Mouse (Mus musculus): ENCODE measurements around the gene Prelid3b. TPM values are rescaled to one million over a fixed set of nuclear protein-coding genes. Genes with fewer than 3 reads are reported as not detected.
A peak's percentile ranks its signal among the peaks of the same experiment; 100 is the strongest.

Prelid3b gene
- polyA plus RNA-seq, 1 experiment from 2014 or later = 109 TPM

GRCm38 (mm10) chr2:174441898-174442297, 31.0 kb downstream of the Prelid3b start:
- Histone ChIP-seq H3K9ac (ENCODE audit: low read depth, low read length) (no peak overlapping the region), H3K4me1 (replicated peaks; ENCODE audit: control insufficient read depth, insufficient read depth, low read length) (peaks cover under 1% of the 10 kb centered on the region; the same call in 1 of the 2 replicates), H3K36me3 (ENCODE audit: control insufficient read depth, insufficient read depth) (no peaks in the 10 kb centered on the region; the same call in 1 of the 2 replicates), H3K9me3 (ENCODE audit: control insufficient read depth) (no peaks in the 10 kb centered on the region), H3K27ac (ENCODE audit: low read depth, low read length) (no peak overlapping the region), H3K4me3 (ENCODE audit: low read depth, low read length) (no peak overlapping the region), H3K4me2 (replicated peaks; ENCODE audit: low read depth) (peak overlapping the region; percentile 21; the same call in 1 of the 2 replicates), H3K27me3 (replicated peaks; ENCODE audit: control insufficient read depth, insufficient read depth, low read length) (no peaks in the 10 kb centered on the region)
- TF ChIP-seq CTCF (IDR thresholded peaks at IDR 0.05; ENCODE audit: low read depth) = no peak
- ATAC-seq = no peak
- 53% methylated on average over 4 of the region's 4 CpGs for WGBS

- 73% methylated on average over 9 of the region's 9 CpGs for WGBS
- TF ChIP-seq CTCF (IDR thresholded peaks at IDR 0.05; ENCODE audit: low read depth) = no peak
- Histone ChIP-seq H3K9ac (ENCODE audit: low read depth, low read length) (no peak overlapping the region), H3K9me3 (ENCODE audit: control insufficient read depth) (no peaks in the 10 kb centered on the region), H3K27me3 (replicated peaks; ENCODE audit: control insufficient read depth, insufficient read depth, low read length) (no peaks in the 10 kb centered on the region), H3K27ac (ENCODE audit: low read depth, low read length) (no peak overlapping the region; the same call in 1 of the 2 replicates), H3K4me2 (replicated peaks; ENCODE audit: low read depth) (no peak overlapping the region), H3K4me1 (replicated peaks; ENCODE audit: control insufficient read depth, insufficient read depth, low read length) (peaks cover 3% of the 10 kb centered on the region), H3K36me3 (ENCODE audit: control insufficient read depth, insufficient read depth) (peaks cover 9% of the 10 kb centered on the region), H3K4me3 (ENCODE audit: low read depth, low read length) (no peak overlapping the region)
- ATAC-seq = no peak
Measured at GRCm38 (mm10) chr2:174439961-174440360, 32.9 kb downstream of the Prelid3b start.

- H3K27ac ChIP-seq (ENCODE audit: low read depth, low read length) = no peak overlapping the region; the same call in 1 of the 2 replicates
- no peak for ATAC-seq
- no peaks in the 10 kb centered on the region for H3K9me3 ChIP-seq (ENCODE audit: control insufficient read depth)
- H3K27me3 ChIP-seq (replicated peaks; ENCODE audit: control insufficient read depth, insufficient read depth, low read length) = no peaks in the 10 kb centered on the region
- no peak overlapping the region; the same call in 1 of the 2 replicates for H3K4me3 ChIP-seq (ENCODE audit: low read depth, low read length)
- WGBS = 67% methylated on average over 5 of the region's 5 CpGs
- H3K4me2 ChIP-seq (replicated peaks; ENCODE audit: low read depth) = peak overlapping the region; percentile 88; the same call in 1 of the 2 replicates
- H3K4me1 ChIP-seq (replicated peaks; ENCODE audit: control insufficient read depth, insufficient read depth, low read length) = peaks cover 3% of the 10 kb centered on the region
- peaks cover 14% of the 10 kb centered on the region for H3K36me3 ChIP-seq (ENCODE audit: control insufficient read depth, insufficient read depth)
- no peak overlapping the region for H3K9ac ChIP-seq (ENCODE audit: low read depth, low read length)
- no peak for TF ChIP-seq CTCF (IDR thresholded peaks at IDR 0.05; ENCODE audit: low read depth)
Measured at GRCm38 (mm10) chr2:174439450-174439838, 33.4 kb downstream of the Prelid3b start.

GRCm38 (mm10) chr2:174438737-174439449, 34.0 kb downstream of the Prelid3b start, which contains the start of gene Ctsz:
Gene Ctsz (minus strand): TSS chr2:174439039.
- Histone ChIP-seq H3K4me2 (replicated peaks; ENCODE audit: low read depth) (peak within 1 kb of the TSS; percentile 88), H3K27me3 (replicated peaks; ENCODE audit: control insufficient read depth, insufficient read depth, low read length) (no peaks in the 10 kb centered on the region), H3K9me3 (ENCODE audit: control insufficient read depth) (no peaks in the 10 kb centered on the region), H3K36me3 (ENCODE audit: control insufficient read depth, insufficient read depth) (peaks cover 20% of the 10 kb centered on the region), H3K27ac (ENCODE audit: low read depth, low read length) (peak within 1 kb of the TSS; percentile 92), H3K4me1 (replicated peaks; ENCODE audit: control insufficient read depth, insufficient read depth, low read length) (peaks cover 3% of the 10 kb centered on the region), H3K9ac (ENCODE audit: low read depth, low read length) (peak within 1 kb of the TSS; percentile 70), H3K4me3 (ENCODE audit: low read depth, low read length) (peak within 1 kb of the TSS; percentile 62)
- 1% methylated on average over 36 of the region's 38 CpGs for WGBS
- peak; percentile 55 for ATAC-seq
- TF ChIP-seq CTCF (IDR thresholded peaks at IDR 0.05; ENCODE audit: low read depth) = no peak

DNA sequence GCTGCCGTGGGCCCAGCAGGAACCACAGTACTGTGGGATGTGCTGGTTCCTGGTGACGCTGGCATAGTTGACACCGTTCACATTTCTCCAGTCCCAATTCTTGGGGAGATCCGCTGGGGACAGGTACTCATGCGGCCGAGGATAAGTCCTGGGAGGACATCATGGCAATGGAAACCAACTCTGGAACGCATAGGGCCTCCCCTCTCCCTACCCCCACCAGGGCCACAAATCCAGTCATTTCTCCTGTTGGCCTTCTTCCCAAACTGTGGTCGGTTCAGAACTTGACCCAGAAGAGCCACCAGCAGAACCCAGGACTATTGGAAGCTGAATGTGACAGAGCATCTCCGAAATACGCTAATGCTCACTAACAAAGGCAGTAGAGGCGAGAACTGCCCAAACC, 34.7 kb downstream of the Prelid3b start:
- Histone ChIP-seq H3K36me3 (ENCODE audit: control insufficient read depth, insufficient read depth) (peaks cover 27% of the 10 kb centered on the region), H3K9me3 (ENCODE audit: control insufficient read depth) (no peaks in the 10 kb centered on the region), H3K27me3 (replicated peaks; ENCODE audit: control insufficient read depth, insufficient read depth, low read length) (no peaks in the 10 kb centered on the region), H3K4me1 (replicated peaks; ENCODE audit: control insufficient read depth, insufficient read depth, low read length) (peaks cover 3% of the 10 kb centered on the region), H3K4me2 (replicated peaks; ENCODE audit: low read depth) (peak overlapping the region; percentile 88), H3K9ac (ENCODE audit: low read depth, low read length) (peak overlapping the region; percentile 70), H3K4me3 (ENCODE audit: low read depth, low read length) (peak overlapping the region; percentile 62), H3K27ac (ENCODE audit: low read depth, low read length) (peak overlapping the region; percentile 92)
- WGBS = 55% methylated on average over 11 of the region's 11 CpGs
- TF ChIP-seq CTCF (IDR thresholded peaks at IDR 0.05; ENCODE audit: low read depth) = no peak
- ATAC-seq = no peak

DNA sequence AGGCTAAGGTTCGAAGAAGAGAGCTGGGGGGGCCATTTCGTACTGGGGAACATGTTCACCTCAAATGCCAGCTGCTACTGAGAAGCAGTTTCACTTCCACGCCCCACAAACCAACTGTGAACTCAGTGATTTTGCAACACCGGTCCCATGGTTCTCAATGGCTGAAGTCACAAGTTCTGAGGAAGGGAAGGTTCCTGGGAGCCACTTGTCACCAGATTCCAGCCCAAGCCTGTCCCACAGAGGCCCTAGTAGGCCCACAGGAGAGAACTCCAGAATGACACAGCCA, 35.2 kb downstream of the Prelid3b start:
- no peaks in the 10 kb centered on the region for H3K9me3 ChIP-seq (ENCODE audit: control insufficient read depth)
- no peaks in the 10 kb centered on the region for H3K27me3 ChIP-seq (replicated peaks; ENCODE audit: control insufficient read depth, insufficient read depth, low read length)
- WGBS = 46% methylated on average over 4 of the region's 4 CpGs
- peak overlapping the region; percentile 62 for H3K4me3 ChIP-seq (ENCODE audit: low read depth, low read length)
- H3K4me1 ChIP-seq (replicated peaks; ENCODE audit: control insufficient read depth, insufficient read depth, low read length) = peaks cover 3% of the 10 kb centered on the region
- H3K36me3 ChIP-seq (ENCODE audit: control insufficient read depth, insufficient read depth) = peaks cover 32% of the 10 kb centered on the region
- peak overlapping the region; percentile 70; the same call in 1 of the 2 replicates for H3K9ac ChIP-seq (ENCODE audit: low read depth, low read length)
- H3K27ac ChIP-seq (ENCODE audit: low read depth, low read length) = peak overlapping the region; percentile 92
- no peak for TF ChIP-seq CTCF (IDR thresholded peaks at IDR 0.05; ENCODE audit: low read depth)
- H3K4me2 ChIP-seq (replicated peaks; ENCODE audit: low read depth) = peak overlapping the region; percentile 88
- peak; percentile 41 for ATAC-seq
